In the genomic region with DNA sequence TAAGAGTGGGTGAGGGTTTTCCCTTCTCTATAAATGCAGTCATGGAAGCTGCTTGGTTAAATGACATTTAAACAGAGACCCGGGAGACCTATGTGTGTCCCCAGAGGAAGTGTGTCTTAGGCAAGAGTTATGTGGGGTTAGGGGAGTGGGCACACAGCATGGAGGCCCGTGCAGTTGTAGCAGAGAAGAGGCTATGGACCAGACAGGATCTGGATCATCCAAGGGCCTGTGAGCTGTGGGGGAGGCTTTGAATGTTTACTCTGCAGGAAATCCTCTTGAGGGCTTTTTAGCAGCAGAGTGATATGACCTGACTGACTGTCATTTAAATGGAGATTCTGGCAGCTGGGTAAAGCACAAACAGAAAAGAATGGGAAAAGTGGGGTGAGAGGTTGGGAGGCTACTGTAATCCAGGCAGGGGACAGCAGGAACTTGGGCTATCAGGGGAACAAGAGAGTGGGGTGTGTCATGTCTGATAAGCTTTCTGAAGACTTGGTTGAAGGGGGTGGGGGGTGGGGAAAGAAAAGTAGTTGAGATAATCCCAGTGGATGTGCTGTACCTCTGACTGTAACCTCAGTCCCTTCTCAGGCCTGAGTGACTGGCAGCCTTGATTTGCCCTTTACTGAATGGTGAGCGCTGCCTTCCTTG, we compare ENCODE assay signal across 11 mouse cellular contexts.
DNase-seq lines count a peak whose midpoint lies in the region; ATAC-seq and TF ChIP-seq lines count a peak whose summit lies in the region.
"Had no signal": no experiment of that assay in that cellular context is flagged by ENCODE, and none has a peak within 500 bp of the region (broad histone marks: within the 10 kb centered on the region; RNA-seq: fewer than 3 reads in every experiment).

No protein-coding gene starts in this region.

- H3K4me3 ChIP-seq in heart, embryonic 10.5 days = no peak overlapping the region
- no peak overlapping the region for H3K4me3 ChIP-seq in lung, embryonic 14.5 days (ENCODE audit: low read depth, low read length)
- H3K4me3 ChIP-seq in hindbrain, embryonic 13.5 days = no peak overlapping the region
- no peak overlapping the region for H3K4me3 ChIP-seq in stomach, embryonic 15.5 days (replicated peaks)
- H3K4me3 ChIP-seq: neural tube, embryonic 12.5 days had no signal

- H3K27ac ChIP-seq in heart, embryonic 10.5 days = peak overlapping the region; percentile 56
- no peak overlapping the region for H3K27ac ChIP-seq in lung, embryonic 14.5 days (ENCODE audit: low read depth)
- H3K27ac ChIP-seq in hindbrain, embryonic 13.5 days = peak overlapping the region; percentile 70
- H3K27ac ChIP-seq in stomach, embryonic 15.5 days = 0 out of 2 replicates have a peak overlapping the region, but pooled peaks have one; percentile 26
- H3K27ac ChIP-seq: neural tube, embryonic 12.5 days had no signal

- H3K9me3 ChIP-seq in heart, embryonic 10.5 days = no peaks in the 10 kb centered on the region
- no peaks in the 10 kb centered on the region for H3K9me3 ChIP-seq in lung, embryonic 14.5 days (ENCODE audit: low read depth, low read length)
- no peaks in the 10 kb centered on the region for H3K9me3 ChIP-seq in hindbrain, embryonic 13.5 days
- no peaks in the 10 kb centered on the region for H3K9me3 ChIP-seq in stomach, embryonic 15.5 days
- H3K9me3 ChIP-seq: neural tube, embryonic 12.5 days had no signal

- ATAC-seq in lung, embryonic 14.5 days (ENCODE audit: insufficient read depth) = no peak
- ATAC-seq in hindbrain, embryonic 13.5 days (ENCODE audit: low FRiP score) = no peak
- ATAC-seq in stomach, embryonic 15.5 days (ENCODE audit: insufficient read depth, low FRiP score, low read depth) = 0 out of 2 replicates have a peak, but pooled peaks have one; percentile 12

- TF ChIP-seq CTCF in lung, embryonic 14.5 days (IDR thresholded peaks at IDR 0.05; ENCODE audit: low read depth) = no peak

- H3K27me3 ChIP-seq in heart, embryonic 10.5 days (ENCODE audit: insufficient read depth, poor library complexity, severe bottlenecking) = no peaks in the 10 kb centered on the region; the same call in 1 of the 2 replicates
- H3K27me3 ChIP-seq in lung, embryonic 14.5 days (ENCODE audit: insufficient read depth, low read length) = no peaks in the 10 kb centered on the region
- no peaks in the 10 kb centered on the region for H3K27me3 ChIP-seq in hindbrain, embryonic 13.5 days
- no peaks in the 10 kb centered on the region for H3K27me3 ChIP-seq in stomach, embryonic 15.5 days (replicated peaks)
- H3K27me3 ChIP-seq: neural tube, embryonic 12.5 days had no signal

- H3K4me2 ChIP-seq in lung, embryonic 14.5 days = no peak overlapping the region
- H3K4me2 ChIP-seq in hindbrain, embryonic 13.5 days = no peak overlapping the region
- no peak overlapping the region for H3K4me2 ChIP-seq in stomach, embryonic 15.5 days
- H3K4me2 ChIP-seq: neural tube, embryonic 12.5 days had no signal

- intact Hi-C loops in heart, postnatal 25 days (cut with DNase I) = no loop called here

- no peak overlapping the region for H3K9ac ChIP-seq in lung, embryonic 14.5 days
- no peak overlapping the region for H3K9ac ChIP-seq in hindbrain, embryonic 13.5 days
- H3K9ac ChIP-seq in stomach, embryonic 15.5 days = no peak overlapping the region
- H3K9ac ChIP-seq: neural tube, embryonic 12.5 days had no signal

- no peaks in the 10 kb centered on the region for H3K36me3 ChIP-seq in heart, embryonic 10.5 days
- H3K36me3 ChIP-seq in lung, embryonic 14.5 days (ENCODE audit: insufficient read depth) = no peaks in the 10 kb centered on the region
- H3K36me3 ChIP-seq in hindbrain, embryonic 13.5 days = no peaks in the 10 kb centered on the region
- no peaks in the 10 kb centered on the region for H3K36me3 ChIP-seq in stomach, embryonic 15.5 days
- H3K36me3 ChIP-seq: neural tube, embryonic 12.5 days had no signal

- WGBS in heart, embryonic 10.5 days = 7% methylated on average over 3 of the region's 3 CpGs
- WGBS in lung, embryonic 14.5 days = 17% methylated on average over 3 of the region's 3 CpGs
- 17% methylated on average over 3 of the region's 3 CpGs for WGBS in hindbrain, embryonic 13.5 days
- 28% methylated on average over 3 of the region's 3 CpGs for WGBS in stomach, embryonic 15.5 days

- no peak for DNase-seq in heart, embryonic 10.5 days (ENCODE audit: low spot score)
- DNase-seq in heart, postnatal 25 days (ENCODE audit: low spot score) = no peak
- peak; percentile 55 for DNase-seq in lung, embryonic 14.5 days
- no peak for DNase-seq in lung, postnatal 14 days
- DNase-seq in frontal cortex, postnatal 25 days (ENCODE audit: low spot score in 2 of 2) = no peak
- DNase-seq in testis, postnatal 10 days (ENCODE audit: low spot score) = no peak
- DNase-seq: adrenal gland, adult 2 months; kidney, adult 11 months had no signal

- H3K4me1 ChIP-seq in heart, embryonic 10.5 days = peaks cover 33% of the 10 kb centered on the region
- peaks cover 13% of the 10 kb centered on the region; the same call in 1 of the 2 replicates for H3K4me1 ChIP-seq in lung, embryonic 14.5 days (ENCODE audit: insufficient read depth)
- H3K4me1 ChIP-seq in hindbrain, embryonic 13.5 days (replicated peaks) = peaks cover 55% of the 10 kb centered on the region
- H3K4me1 ChIP-seq in stomach, embryonic 15.5 days = peaks cover 15% of the 10 kb centered on the region
